Mouse (Mus musculus): ENCODE data around the gene Lrrk2.

Lrrk2 gene

DNA sequence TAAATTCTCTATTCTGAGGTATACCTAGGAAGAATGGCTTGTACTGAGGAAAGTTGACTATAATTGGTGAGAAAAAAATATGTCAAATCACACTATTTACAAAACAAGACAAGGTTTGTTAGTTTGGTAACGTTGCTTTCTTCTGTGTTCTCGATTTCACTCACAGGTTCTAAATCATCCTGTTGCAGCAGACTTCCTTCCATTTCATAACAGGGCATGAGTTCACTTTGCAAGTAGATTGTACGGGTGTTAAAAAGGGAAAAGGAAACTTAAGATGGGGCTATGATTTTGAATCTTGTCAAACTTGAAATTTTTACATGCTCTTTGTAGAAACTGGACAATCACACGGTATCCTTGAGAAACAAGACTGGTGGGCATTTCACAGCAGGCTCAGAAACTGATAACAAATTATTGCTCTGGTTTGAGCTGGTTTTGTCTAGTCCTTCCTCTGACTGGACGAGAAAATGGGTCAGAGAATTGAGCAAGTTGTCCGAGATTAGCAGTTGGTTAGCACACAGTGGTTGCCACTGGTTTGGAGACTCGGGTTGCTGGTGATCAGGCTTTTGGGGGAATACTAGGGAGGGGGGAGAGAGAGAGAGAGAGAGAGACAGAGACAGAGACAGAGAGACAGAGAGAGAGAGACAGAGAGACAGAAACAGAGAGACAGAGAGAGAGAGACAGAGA is 13.0 kb downstream of the Lrrk2 start:
- in situ Hi-C loops (cut with MboI), result loop anchor here (5.0 kb wide), 1 partner anchor 79 kb away; no protein-coding TSS in a partner anchor

DNA sequence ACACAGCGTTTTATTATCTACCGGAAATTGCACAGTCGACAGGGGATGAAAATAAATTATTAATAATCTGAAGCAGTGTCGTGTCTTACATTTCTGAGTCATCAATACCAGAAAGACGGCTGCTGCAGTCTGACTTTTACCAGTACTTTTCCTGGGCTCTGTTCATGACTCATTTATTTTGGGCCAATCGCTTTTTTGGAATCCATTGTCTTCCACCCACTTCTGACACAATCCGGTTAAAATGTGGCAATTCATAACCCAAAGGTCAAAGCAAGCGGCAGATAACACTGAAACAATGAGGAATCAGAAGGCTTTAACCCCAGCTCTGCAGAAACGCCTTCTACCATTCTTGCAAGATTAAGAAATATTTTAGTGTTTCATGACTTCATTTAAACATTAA is 17.7 kb downstream of the Lrrk2 start:
- in situ Hi-C loops (cut with MboI), result no loop called here

DNA sequence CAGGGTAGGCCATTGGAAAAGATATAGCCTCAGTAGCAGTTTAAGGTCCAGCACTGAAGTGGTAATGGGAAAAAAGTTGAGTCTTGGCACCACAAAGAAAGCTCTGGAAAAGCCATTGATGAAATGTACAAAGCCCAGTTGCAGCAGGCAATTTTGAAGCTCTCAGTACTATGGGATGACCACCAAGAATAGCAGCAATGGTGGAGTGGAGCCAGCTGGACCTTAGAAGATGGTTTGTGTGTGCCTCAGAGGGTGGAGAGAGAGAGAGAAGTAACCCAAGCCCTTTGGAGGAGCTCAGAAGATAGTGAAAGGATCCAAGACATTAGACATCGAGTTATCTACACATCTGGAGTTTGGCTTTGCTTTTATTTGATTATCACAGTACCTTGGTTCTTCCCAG is 20.1 kb downstream of the Lrrk2 start:
- in situ Hi-C loops (cut with MboI), result no loop called here

DNA sequence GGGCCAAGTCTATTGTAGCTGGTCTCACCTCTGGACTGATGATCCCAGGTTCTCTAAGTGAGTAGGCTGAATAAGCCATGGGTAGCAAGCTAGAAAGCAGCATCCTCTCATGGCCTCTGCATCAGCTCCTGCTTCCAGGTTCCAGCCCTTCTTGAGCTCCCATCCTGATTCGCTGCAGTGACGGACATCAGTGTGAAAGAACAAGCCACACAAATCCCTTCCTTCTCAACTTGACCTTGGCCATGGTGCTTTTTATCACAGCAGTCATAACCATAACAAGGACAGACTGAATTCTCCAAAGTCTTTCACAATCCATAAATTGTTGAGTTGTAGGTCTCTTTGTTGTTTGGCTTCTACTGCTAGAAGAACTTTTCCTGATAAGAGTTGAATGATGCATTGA is 20.9 kb downstream of the Lrrk2 start:
- in situ Hi-C loops (cut with MboI), result no loop called here

DNA sequence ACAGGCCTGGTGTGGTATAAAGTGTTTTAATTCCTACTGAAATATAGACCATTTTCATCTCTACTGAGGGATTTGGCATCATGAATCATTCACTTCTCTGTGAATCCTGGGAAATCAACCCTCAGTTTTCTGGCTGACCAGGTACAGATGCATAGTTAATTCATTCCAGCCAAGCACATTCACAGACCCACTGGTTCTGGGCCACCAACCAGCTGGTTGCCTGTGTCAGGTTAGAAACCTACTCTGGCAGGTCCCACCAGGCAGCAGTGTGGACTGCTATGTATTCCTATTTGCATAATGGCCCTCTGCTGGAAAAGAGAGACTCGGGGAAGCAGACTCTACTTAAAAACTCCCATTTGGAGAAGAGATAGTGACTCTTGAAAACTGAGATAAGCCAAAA is 27.9 kb downstream of the Lrrk2 start:
- in situ Hi-C loops (cut with MboI), result no loop called here

DNA sequence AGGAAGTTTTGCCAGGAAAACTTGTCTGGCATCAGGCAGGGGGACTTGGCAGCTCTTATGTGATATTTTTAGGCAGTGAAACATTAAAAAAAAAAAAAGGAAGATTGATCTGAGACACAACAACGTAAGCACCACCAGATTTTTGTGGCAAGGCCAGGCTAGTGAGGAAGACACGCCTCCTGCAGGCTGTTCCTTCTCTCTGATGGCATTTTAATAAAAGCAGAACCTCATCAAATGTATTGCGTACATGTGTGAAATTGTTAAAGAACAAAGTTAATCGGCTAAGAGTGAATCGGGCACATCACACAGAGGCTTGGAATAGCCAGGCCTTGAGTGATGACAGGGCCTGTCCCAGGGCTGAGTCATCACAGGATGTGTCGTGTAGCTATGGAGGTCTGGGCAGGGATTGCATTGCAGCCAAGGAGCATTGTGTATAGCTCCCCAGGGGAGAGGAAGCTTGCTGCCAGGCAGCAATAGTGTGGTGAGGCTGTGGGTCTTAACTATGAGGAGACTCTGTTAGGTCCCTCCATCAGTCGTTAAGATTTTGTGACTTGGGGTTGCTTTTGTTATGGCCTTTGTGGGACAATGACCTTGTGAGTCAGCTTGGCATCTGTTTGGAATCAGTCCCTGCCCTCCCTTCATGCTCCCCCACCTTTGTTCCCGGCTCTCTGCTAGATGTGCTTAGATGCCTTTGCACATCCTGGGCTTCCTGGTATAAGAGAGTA is 30.2 kb downstream of the Lrrk2 start:
- in situ Hi-C loops (cut with MboI), result no loop called here

DNA sequence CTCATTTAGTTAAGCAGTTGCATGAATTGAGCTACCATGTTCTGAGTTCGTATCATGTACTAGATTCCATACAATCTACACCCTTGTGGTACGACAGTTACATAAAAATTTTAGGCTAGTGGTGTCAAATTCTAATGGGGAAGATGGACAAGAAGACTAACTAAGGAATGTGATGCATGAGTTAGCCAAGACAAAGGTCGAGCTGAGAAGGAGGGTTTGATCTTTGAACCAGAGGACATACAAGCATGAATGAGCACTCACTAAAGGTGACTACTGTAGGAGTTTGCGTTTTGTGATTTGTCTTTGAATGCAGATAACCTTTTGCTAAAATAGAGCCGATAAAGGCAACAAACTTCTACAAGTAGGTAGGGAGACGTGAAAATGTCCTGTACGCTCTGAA is 31.1 kb downstream of the Lrrk2 start:
- in situ Hi-C loops (cut with MboI), result no loop called here

DNA sequence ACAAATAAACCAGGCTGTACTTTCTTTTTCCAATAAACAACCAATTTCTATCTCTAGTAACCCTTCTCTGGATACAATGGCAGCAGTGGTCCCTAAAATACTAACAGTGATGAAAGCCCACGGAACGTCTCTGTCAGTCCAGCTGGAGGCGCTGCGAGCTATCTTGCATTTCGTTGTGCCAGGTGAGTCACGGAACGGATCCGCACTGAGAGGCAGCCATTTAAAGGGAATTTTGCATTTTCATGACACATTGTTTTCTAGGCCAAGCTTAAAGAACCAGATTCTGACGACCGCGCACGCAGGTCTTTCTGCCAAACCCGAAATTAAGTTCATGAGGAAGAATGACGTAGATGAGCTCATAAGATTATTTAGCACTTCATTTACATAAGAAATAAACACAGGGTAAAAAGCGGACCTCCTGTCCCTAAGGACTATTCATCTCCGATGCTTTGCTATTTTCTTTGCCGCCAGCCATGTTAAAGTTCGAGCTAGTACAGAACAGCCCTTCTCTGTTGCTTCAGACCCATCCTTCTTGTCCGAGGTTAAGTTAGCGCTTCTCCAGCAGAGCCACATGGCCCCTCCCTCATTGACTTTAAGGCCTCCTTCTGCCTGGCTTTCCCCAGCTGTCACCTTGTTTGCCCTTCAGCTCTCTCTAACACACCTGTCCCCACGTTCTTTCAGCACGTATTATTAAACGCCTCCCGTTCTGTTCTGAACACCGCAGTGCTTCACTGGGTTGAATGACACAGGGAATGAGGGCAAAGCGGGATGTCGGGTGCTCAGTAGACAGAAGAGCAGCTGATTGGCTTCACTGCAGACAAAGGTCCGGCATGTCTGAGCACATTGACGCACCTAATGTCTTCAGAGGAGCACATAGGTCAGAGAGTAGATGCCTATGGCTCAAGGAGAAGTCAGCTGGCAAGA is 36.5 kb downstream of the Lrrk2 start:
- in situ Hi-C loops (cut with MboI), result no loop called here

DNA sequence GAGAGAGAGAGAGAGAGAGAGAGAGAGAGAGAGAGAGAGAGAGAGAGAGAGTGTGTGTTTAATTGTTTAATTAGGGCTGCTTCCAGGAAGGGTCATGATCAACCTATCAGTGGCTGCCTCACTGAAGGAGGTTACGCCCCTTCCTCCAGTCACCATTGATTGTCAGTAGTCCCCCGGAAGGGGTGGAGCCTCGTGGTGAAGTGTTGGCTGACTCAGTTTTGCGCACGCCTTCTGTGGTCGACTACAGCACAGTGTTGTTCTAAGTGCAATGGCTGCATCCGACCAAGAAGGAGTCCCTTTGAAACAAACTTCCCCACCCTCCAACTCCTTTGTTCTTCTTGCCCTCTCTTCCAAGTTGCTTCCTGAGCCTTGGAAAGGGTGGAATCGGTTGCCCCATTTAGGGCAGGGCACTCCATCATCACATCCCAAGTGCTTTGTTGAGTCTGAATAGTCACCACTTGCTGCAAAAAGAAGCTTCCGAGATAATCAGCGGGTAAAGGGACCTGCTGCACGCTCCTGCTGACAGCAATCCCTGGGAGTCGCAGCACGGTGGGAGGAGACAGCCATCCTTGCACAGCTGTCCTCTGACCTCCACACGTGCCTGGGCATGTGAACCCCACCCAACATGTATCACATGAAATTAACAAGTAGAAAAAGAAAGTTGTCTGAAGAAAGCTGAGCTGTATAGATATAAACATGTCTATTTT is 62.4 kb downstream of the Lrrk2 start:
- in situ Hi-C loops (cut with MboI), result no loop called here

DNA sequence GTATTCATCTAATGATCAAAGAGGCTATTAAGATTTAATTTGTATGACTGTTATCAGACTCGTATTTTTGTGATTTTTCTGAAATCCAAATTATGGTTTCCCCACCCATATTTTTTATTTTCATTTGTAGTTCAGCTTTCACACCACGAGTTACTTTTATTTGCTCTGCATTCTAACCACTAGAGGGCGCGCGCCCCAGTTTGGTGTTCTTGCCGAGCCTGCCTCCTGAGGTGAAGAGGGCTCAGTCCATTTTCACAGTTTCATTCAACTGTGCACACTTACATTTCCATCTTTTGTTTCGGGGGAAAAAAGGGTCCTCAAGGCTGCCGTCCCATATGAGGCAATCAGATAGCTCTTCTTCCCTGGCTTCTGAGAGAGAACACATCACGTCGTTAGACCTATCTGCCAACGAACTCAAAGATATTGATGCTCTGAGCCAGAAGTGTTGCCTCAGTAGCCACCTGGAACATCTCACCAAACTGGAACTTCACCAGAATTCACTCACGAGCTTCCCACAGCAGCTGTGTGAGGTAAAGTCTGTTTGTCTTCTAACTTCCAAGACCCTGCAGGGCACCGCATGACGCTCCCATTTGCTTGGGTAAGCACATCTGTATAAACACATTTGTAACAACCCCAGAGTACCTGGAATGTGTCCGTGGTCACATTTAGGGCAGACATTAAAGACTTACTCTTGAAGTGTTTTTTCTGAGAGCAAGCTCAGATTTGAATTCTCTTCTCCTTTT is 64.0 kb downstream of the Lrrk2 start:
- in situ Hi-C loops (cut with MboI), result no loop called here

DNA sequence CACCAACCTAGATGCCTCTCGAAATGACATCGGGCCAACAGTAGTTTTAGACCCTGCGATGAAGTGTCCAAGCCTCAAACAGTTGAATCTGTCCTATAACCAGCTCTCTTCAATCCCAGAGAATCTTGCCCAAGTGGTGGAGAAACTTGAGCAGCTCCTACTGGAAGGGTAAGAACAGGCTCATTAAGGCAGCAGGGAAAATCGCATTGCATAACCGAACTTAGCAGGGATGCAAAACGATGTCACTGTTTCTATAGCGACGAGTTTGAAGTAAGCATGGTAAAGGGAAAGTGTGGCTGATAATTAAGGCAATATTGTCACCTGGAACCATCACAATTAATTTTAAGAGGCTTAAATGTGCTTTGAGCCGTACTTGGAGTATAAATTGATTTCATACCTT is 65.8 kb downstream of the Lrrk2 start:
- in situ Hi-C loops (cut with MboI), result no loop called here

DNA sequence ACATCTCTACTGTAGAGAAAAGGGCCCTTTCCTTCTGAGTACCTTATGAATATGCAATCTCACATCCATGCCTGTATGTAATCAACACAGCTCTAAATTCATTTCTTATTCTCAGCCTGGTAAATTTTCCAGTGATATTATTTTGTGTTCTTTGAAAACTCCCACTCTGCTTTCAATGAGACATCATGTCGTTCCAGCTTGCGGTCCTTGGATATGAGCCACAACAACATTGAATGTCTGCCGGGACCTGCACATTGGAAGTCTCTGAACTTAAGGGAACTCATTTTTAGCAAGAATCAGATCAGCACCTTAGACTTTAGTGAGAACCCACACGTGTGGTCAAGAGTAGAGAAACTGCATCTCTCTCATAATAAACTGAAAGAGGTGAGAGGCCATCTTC is 72.5 kb downstream of the Lrrk2 start:
- in situ Hi-C loops (cut with MboI), result no loop called here

DNA sequence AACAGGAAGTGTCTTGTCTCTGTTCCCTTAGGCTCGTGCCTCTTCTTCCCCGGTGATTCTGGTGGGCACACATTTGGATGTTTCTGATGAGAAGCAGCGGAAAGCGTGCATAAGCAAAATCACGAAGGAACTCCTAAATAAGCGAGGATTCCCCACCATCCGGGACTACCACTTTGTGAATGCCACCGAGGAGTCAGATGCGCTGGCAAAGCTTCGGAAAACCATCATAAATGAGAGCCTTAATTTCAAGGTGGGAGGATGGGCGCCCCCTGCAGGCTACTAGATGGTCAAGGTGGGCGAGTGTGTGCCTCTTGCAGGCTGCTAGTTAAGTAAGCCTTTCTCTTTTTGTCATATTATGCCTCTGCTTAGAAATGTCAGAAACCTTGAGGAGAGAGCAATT is 79.1 kb downstream of the Lrrk2 start:
- in situ Hi-C loops (cut with MboI), result no loop called here

DNA sequence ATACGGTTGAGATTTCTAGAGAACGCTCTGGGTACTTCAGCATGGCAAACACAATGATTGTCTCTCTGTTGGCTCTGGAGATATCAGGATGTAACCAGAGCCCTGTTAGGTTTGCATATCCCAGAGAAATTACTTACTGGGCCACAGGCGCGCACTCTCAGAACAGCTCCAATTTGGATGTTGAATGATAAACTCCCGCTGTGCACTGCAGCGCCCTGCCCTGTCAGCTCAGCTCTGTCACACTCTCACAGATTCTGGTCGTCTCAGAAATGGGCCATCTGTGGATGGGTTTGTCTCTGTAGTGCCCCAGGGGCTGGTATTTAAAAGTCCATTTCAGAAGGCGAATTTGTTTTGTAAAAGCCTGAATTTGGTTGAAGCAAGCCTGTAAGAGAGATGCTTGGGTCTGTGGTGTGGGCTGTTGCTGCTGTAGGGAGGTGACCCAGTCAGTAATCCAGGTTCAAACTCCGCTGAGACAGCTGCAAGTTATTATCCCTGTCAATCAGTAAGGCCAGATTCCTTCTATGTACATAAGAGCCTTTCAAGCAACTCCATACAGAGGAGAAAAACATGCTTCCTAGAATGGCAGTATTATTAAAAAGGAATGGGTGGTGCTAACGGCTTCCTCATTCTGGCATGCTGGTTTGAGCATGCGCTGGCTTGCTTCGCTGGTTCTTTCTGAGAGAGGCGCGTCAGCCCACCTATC is 80.6 kb downstream of the Lrrk2 start:
- in situ Hi-C loops (cut with MboI), result no loop called here

DNA sequence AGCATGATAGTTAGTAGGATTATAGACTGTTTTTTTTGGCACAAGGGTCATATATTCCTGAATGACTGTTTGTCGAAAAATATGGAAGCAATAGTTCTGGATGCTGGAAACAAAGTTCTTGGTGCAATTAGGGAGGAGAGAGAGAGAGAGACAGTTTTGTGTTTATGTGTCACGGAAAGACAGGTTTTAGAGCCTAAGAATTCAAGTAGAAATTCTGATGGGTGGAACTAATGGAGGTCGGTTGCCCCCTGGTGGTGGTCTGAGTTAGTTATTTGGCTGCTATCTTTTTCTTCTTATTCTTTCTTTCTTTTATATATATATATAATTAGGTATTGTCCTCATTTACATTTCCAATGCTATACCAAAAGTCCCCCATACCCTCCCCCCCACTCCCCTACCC is 81.6 kb downstream of the Lrrk2 start:
- in situ Hi-C loops (cut with MboI), result no loop called here

DNA sequence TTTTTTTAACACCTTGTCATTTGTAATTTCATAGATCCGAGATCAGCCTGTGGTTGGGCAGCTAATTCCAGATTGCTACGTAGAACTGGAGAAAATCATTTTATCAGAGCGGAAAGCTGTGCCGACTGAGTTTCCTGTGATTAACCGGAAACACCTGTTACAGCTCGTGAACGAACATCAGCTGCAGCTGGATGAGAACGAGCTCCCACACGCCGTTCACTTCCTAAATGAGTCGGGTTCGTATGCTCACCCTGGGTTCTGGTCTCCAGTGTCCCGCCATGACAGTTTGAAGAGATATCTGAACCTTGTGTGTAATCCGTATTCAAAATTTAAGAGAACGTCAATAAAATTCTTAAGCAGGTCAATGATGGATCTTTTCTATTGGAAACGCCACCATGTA is 82.8 kb downstream of the Lrrk2 start:
- in situ Hi-C loops (cut with MboI), result no loop called here

DNA sequence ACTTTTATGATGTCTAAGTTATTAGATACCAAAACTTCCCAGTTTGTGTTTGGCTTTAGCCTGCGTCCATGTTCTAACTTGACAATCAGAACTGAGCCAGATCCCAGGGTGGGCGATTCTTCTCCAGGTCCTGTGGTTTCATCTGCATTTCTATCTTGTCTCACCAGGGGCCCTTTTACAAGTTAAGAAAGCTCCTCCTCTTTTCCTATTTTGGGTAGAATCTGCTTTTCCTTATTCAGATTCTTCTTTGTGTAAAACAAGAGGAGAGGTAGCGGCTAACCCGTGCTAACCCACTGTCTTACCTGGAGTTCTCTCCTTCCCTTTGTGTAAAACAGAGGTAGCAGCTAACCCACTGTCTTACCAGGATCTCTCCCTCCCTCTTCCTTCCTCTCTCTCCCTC is 99.1 kb downstream of the Lrrk2 start:
- in situ Hi-C loops (cut with MboI), result no loop called here

DNA sequence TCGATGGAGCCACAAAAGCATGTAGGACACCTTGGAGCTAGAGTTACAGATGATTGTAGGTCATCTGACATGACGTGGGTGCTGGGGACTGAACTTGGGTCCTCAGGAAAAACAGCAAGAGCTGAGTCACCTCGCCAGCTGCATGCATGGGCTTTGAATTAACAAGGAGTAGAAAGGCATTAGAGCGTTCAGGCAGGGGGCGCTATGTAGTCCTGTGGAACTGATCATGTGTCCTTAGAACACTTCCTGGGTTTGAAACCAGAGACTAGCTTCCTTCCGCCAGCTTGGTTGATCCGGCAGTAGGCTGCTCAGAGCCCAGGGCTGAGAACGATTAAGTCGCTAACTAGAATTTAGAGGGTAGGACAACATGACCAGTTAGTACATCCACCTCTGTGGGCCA is 106.2 kb downstream of the Lrrk2 start:
- in situ Hi-C loops (cut with MboI), result no loop called here

DNA sequence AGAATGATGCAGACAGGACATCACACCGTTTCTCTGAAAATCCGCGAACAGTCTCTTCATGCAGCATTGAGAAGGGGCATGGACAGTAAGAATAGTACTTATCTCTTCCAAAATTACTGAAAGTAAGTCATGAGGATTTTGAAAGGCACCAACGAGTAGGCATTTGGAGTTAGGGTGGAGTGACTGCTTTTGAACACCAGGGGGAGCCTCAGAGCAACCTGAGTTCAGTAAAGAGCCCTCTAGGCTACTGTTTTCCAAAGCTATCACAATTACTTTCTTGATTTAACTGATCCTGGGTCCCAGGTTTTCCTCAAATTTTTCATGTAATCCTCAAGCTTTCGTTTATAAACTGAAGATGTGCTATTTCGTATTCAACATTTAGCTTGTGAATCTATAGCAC is 108.2 kb downstream of the Lrrk2 start:
- in situ Hi-C loops (cut with MboI), result no loop called here

DNA sequence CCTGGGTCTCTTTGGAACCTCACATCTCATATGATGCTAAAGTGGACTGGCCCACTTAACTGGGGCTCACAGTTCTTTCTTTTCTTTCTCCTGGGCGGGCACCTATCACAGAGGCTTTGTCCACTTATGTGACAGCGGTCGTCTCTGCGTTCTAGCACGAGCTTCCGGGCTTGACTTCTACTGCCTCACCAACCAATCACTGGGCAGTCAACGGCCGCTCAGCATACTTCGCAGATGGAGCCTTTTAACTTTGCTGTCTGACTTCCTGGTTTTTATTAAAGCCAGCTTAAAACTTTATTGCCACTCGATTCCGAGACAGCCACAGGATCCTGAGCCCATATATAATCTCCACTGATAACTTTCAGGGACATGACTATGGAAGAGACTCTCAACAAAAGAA is 115.4 kb downstream of the Lrrk2 start:
- in situ Hi-C loops (cut with MboI), result no loop called here

DNA sequence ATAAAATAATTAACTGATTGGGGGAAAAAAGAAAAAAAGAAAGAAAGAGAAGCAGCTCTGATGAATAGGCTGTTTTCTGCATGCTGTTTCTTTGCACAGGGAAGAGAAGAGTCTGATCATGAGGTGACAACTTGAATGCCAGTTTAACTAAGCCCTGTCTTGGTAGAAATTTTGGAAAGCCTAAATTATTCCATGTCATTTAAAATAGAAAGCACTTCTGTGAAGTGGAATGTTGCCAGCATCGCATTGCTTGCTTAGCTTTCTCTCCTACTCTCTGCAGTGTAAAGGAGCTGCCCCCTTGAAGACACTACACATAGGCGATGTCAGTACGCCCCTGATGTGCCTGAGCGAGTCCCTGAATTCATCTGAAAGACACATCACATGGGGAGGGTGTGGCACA is 133.5 kb downstream of the Lrrk2 start:
- in situ Hi-C loops (cut with MboI), result no loop called here
